Mouse (Mus musculus) myocyte (in vitro differentiated cells): ENCODE data around the gene Tmem95. TPM values are rescaled to one million over a fixed set of nuclear protein-coding genes. Genes with fewer than 3 reads are reported as not detected.

Experiments used
- H3K27me3 ChIP-seq: one replicate; pipeline ENCODE4 v1.6.1; 2011; ENCODE audit not compliant: control insufficient read depth, insufficient read depth, insufficient read length
- H3K36me3 ChIP-seq: one replicate; pipeline ENCODE4 v1.6.1; 2011; ENCODE audit not compliant: control insufficient read depth, insufficient read depth
- H3K4me2 ChIP-seq: one replicate; pipeline ENCODE4 v1.6.1; 2011; ENCODE audit warnings: low read depth, control low read depth
- H3K4me3 ChIP-seq: one replicate; pipeline ENCODE4 v1.5.1; 2011; ENCODE audit warnings: mild to moderate bottlenecking, control low read depth, moderate library complexity
- H3K79me2 ChIP-seq: one replicate; pipeline ENCODE4 v1.6.1; 2011; ENCODE audit not compliant: control insufficient read depth, insufficient read depth
- H3ac ChIP-seq: one replicate; pipeline ENCODE4 v1.6.1; 2011; ENCODE audit not compliant: control insufficient read depth, insufficient read length
- CEBPB ChIP-seq: IDR thresholded peaks from 2 replicates; pipeline ENCODE4 v1.6.1; 2011; ENCODE audit warnings: mild to moderate bottlenecking, moderate library complexity; ENCODE audit not compliant: poor library complexity, insufficient read depth, severe bottlenecking
- E2F4 ChIP-seq: IDR thresholded peaks from one replicate; pipeline ENCODE4 v1.6.1; 2011; ENCODE audit warnings: mild to moderate bottlenecking, control low read depth, moderate library complexity; ENCODE audit not compliant: insufficient read depth
- MAX ChIP-seq: IDR thresholded peaks from one replicate; pipeline ENCODE4 v1.6.1; 2011; ENCODE audit warnings: low read depth, mild to moderate bottlenecking, control low read depth
- MYOD1 ChIP-seq, 3 experiments: IDR thresholded peaks; one replicate each; pipeline ENCODE4 v1.6.1; 2011; ENCODE audit warnings: control low read depth in 2 of 3, low read depth in 2 of 3, mild to moderate bottlenecking in 2 of 3, moderate library complexity in 1 of 3; ENCODE audit not compliant: insufficient read length in 2 of 3, control insufficient read depth in 1 of 3
- MYOG ChIP-seq, 3 experiments: IDR thresholded peaks; one replicate each; pipeline ENCODE4 v1.6.1; 2011; ENCODE audit warnings: control low read depth in 2 of 3, low read depth in 2 of 3, mild to moderate bottlenecking in 2 of 3; ENCODE audit not compliant: insufficient read length in 2 of 3, control insufficient read depth in 1 of 3, insufficient read depth in 1 of 3
- POLR2A ChIP-seq: IDR thresholded peaks from one replicate; pipeline ENCODE4 v1.6.1; 2011; ENCODE audit warnings: low read depth, mild to moderate bottlenecking, control low read depth, moderate library complexity; ENCODE audit not compliant: insufficient read length
- POLR2AphosphoS2 ChIP-seq: IDR thresholded peaks from one replicate; pipeline ENCODE4 v1.6.1; 2011; ENCODE audit warnings: low read depth, control low read depth; ENCODE audit not compliant: insufficient read length
- REST ChIP-seq: IDR thresholded peaks from one replicate; pipeline ENCODE4 v1.6.1; 2011; ENCODE audit warnings: mild to moderate bottlenecking, control low read depth, moderate library complexity; ENCODE audit not compliant: insufficient read depth, insufficient read length
- SRF ChIP-seq: IDR thresholded peaks from one replicate; pipeline ENCODE4 v1.6.1; 2011; ENCODE audit warnings: low read depth; ENCODE audit not compliant: control insufficient read depth, insufficient read length
- TCF12 ChIP-seq: IDR thresholded peaks from one replicate; pipeline ENCODE4 v1.6.1; 2011; ENCODE audit warnings: mild to moderate bottlenecking, control low read depth; ENCODE audit not compliant: poor library complexity, insufficient read depth, severe bottlenecking
- TCF3 ChIP-seq: IDR thresholded peaks from one replicate; pipeline ENCODE4 v1.6.1; 2011; ENCODE audit warnings: low read depth, control low read depth; ENCODE audit not compliant: insufficient read length
- USF1 ChIP-seq: IDR thresholded peaks from one replicate; pipeline ENCODE4 v1.6.1; 2011; ENCODE audit warnings: low read depth, mild to moderate bottlenecking, control low read depth, moderate library complexity
- polyA plus RNA-seq: library from polyadenylated mRNA; unstranded; fragments of >200 nt; fragmentation: generic; extraction: Trizol; gene quantifications from one replicate; pipeline ENCODE4 v1.2.1, GENCODE M21; 2012; ENCODE audit warnings: missing spikeins

Tmem95 gene
- polyA plus RNA-seq, 1 experiment, result not detected

DNA sequence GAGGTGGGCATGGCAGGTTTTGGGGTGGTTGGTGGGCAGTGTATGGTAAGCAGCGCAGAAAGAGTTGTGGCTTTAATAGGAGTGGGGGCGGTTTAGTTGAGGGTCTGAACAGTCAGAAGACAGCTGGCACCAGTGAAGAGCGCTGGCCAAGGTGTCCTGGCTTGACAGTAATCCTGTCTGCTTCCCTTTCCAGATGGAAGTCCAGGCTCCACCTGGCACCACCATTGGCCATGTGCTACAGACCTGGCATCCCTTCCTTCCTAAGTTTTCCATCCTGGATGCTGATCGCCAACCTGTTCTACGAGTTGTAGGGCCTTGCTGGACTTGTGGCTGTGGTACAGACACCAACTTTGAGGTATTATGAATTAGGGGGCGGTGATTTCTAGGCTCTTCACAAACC is 29.8 kb downstream of the Tmem95 start:
- H3K79me2 ChIP-seq, result peaks cover 9% of the 10 kb centered on the region
- H3ac ChIP-seq, result no peak overlapping the region
- H3K4me3 ChIP-seq, result peak overlapping the region; percentile 97
- no peaks in the 10 kb centered on the region for H3K27me3 ChIP-seq
- peak overlapping the region; percentile 98 for H3K4me2 ChIP-seq
- peaks cover 12% of the 10 kb centered on the region for H3K36me3 ChIP-seq
- TF ChIP-seq USF1, result no peak
- TF ChIP-seq MYOG (IDR thresholded peaks at IDR 0.05; ENCODE audit: control insufficient read depth in 1 of 3, insufficient read depth in 1 of 3, insufficient read length in 2 of 3, low read depth in 2 of 3), result no peak
- TF ChIP-seq TCF12, result no peak
- TF ChIP-seq MAX, result no peak
- TF ChIP-seq SRF, result no peak
- no peak for TF ChIP-seq POLR2AphosphoS2
- no peak for TF ChIP-seq CEBPB
- no peak for TF ChIP-seq E2F4
- no peak for TF ChIP-seq REST
- no peak for TF ChIP-seq MYOD1 (IDR thresholded peaks at IDR 0.05; ENCODE audit: control insufficient read depth in 1 of 3, insufficient read length in 2 of 3, low read depth in 2 of 3)
- TF ChIP-seq POLR2A, result no peak
- TF ChIP-seq TCF3, result no peak

DNA sequence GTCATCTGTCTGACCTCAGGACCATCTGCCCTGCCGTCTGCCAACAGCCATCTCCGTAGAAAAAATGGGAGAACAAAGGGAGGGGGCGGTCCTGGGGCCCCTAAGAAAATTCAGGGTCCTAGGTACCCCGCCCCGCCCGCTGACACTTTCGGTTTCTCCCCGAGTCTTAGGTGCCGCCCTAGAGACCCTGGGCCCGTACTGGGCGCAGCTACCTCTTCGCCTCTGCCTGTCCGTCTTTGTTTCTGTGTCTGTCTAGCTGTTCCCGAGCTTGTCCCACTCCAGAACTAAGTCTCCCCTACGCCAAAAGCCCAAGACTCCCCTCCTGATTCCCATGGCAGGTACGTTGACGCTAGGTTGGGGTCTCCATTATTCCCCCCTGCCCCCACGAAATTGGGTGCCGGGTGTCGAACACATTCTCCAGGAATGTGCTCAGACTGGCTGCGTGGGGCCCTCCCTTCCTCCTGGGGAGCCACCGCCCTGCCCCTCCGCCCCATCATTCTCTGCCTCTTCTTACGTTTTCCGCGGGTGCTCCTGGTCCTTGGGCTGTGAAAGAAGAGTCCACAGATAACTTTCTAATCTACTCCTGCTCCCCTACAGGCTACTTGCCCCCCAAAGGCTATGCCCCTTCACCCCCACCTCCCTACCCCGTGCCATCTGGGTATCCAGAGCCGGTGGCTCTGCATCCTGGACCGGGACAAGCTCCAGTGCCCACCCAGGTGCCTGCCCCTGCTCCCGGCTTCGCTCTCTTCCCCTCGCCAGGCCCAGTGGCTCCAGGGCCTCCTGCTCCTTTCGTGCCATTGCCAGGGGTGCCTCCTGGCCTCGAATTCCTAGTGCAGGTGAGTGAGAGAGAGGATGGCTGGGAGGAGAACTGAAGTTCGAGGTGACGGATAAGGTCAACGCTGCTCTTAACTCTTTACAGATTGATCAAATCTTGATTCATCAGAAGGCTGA is 30.8 kb downstream of the Tmem95 start:
- Histone ChIP-seq H3ac (peak overlapping the region; percentile 40), H3K27me3 (no peaks in the 10 kb centered on the region)

DNA sequence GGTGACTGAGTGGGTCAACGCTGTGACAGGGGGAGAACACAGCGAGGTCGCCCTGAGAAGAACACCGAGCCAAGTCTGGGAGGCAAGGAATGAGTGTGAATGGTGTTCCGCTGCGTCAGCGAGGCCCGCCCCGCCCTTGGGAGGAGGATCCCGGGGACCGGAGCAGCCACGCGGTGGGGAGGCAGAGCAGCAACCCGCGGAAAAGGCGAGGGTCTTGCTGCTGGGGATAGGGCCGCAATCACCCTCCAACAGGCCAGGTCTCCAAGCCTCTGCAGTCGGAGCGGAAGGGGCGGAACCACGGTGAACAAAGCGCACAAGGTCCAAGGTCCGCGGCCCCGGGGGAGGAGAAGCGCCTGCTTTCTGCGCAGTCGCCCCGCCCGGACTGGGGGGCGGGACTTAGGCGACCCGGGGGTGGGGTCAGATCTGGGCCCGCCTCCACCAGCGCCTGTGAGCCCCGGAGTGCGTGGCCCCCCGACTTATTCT is 31.6 kb downstream of the Tmem95 start, which contains the start of gene Plscr3:
Gene Plscr3 (plus strand): TSS at position 179 of the 483 bp plus-strand sequence.
- TF ChIP-seq MAX, result peak; percentile 25
- no peak for TF ChIP-seq MYOD1 (IDR thresholded peaks at IDR 0.05; ENCODE audit: control insufficient read depth in 1 of 3, insufficient read length in 2 of 3, low read depth in 2 of 3)
- TF ChIP-seq SRF, result no peak
- no peak for TF ChIP-seq REST
- TF ChIP-seq POLR2AphosphoS2, result peak; percentile 92
- no peak for TF ChIP-seq CEBPB
- no peak for TF ChIP-seq TCF3
- no peak for TF ChIP-seq USF1
- TF ChIP-seq TCF12, result no peak
- TF ChIP-seq MYOG (IDR thresholded peaks at IDR 0.05; ENCODE audit: control insufficient read depth in 1 of 3, insufficient read depth in 1 of 3, insufficient read length in 2 of 3, low read depth in 2 of 3), result no peak
- peak; percentile 88 for TF ChIP-seq POLR2A
- no peak for TF ChIP-seq E2F4
- Histone ChIP-seq H3K36me3 (peaks cover 12% of the 10 kb centered on the region), H3ac (peak within 1 kb of the TSS; percentile 40), H3K27me3 (no peaks in the 10 kb centered on the region), H3K4me3 (peak within 1 kb of the TSS; percentile 97), H3K4me2 (peak within 1 kb of the TSS; percentile 98), H3K79me2 (peaks cover 9% of the 10 kb centered on the region)

More for the DNA sequence above, 30.8 kb downstream of the Tmem95 start:
- H3K4me2 ChIP-seq, result peak overlapping the region; percentile 98
- peaks cover 9% of the 10 kb centered on the region for H3K79me2 ChIP-seq
- H3K36me3 ChIP-seq, result peaks cover 12% of the 10 kb centered on the region
- peak overlapping the region; percentile 97 for H3K4me3 ChIP-seq
- TF ChIP-seq TCF3 (no peak), MAX (no peak), POLR2AphosphoS2 (no peak), POLR2A (peak; percentile 21)

DNA sequence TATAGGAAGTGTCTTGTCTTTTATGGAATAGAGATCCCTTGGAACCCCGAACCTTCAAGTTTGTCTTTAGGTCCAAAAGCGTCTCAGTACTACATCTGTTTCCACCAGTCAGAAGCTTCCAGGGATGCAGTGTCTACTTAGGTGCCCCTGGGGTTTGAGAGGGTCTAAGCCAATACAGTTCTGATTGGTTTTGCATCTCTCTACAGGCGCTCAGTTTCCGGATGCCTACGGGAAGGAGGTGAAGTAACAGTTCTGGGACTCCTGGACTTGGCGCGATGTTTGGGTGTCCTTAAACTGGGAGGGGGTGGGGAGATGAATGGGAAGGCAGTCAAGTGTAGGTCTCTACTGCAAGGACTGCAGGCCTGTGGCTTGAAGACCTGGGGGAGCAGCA is 39.1 kb downstream of the Tmem95 start:
- TF ChIP-seq MYOG (IDR thresholded peaks at IDR 0.05; ENCODE audit: control insufficient read depth in 1 of 3, insufficient read depth in 1 of 3, insufficient read length in 2 of 3, low read depth in 2 of 3), result no peak
- no peak for TF ChIP-seq POLR2A
- TF ChIP-seq MAX, result no peak
- TF ChIP-seq POLR2AphosphoS2, result no peak
- TF ChIP-seq MYOD1 (IDR thresholded peaks at IDR 0.05; ENCODE audit: control insufficient read depth in 1 of 3, insufficient read length in 2 of 3, low read depth in 2 of 3), result no peak
- TF ChIP-seq CEBPB, result no peak
- no peak for TF ChIP-seq SRF
- TF ChIP-seq TCF3, result no peak
- no peak for TF ChIP-seq USF1
- TF ChIP-seq E2F4, result no peak
- TF ChIP-seq TCF12, result no peak
- Histone ChIP-seq H3K4me2 (peak overlapping the region; percentile 85), H3ac (peak overlapping the region; percentile 84), H3K36me3 (no peaks in the 10 kb centered on the region), H3K27me3 (no peaks in the 10 kb centered on the region), H3K79me2 (no peaks in the 10 kb centered on the region), H3K4me3 (peak overlapping the region; percentile 39)
